Mouse (Mus musculus): ENCODE results near the gene Plxnb2. TPM values are rescaled to one million over a fixed set of nuclear protein-coding genes. Genes with fewer than 3 reads are reported as not detected.

The Plxnb2 gene
- total RNA-seq, 1 experiment: 116 TPM

GRCm38 (mm10) chr15:89125351-89125750 lies 55.2 kb downstream of the Plxnb2 start:
- Histone ChIP-seq H3K9ac (ENCODE audit: insufficient read depth, low read depth, low read length, poor library complexity, severe bottlenecking) (no peak overlapping the region), H3K4me1 (ENCODE audit: control insufficient read depth in 2 of 2, insufficient read depth in 2 of 2, low read length in 2 of 2, poor library complexity in 1 of 2) (peaks cover 0 to 10% of the 10 kb centered on the region in 2 experiments; a peak in 1 of 4 replicates), H3K27ac (ENCODE audit: insufficient read depth, low read depth, low read length, poor library complexity, severe bottlenecking) (no peak overlapping the region), H3K4me3 (ENCODE audit: insufficient read depth in 1 of 2, low read depth in 1 of 2, low read length in 2 of 2, poor library complexity in 1 of 2, severe bottlenecking in 1 of 2) (no peak overlapping the region), H3K9me3 (ENCODE audit: control insufficient read depth, insufficient read depth, low read depth, low read length) (no peaks in the 10 kb centered on the region), H3K36me3 (ENCODE audit: control insufficient read depth, insufficient read depth, low read length, poor library complexity, severe bottlenecking) (no peaks in the 10 kb centered on the region; the same call in 1 of the 2 replicates)
- in situ Hi-C loops (cut with MboI; ENCODE audit: low sequenced_read_pairs in 2 of 2, unreplicated experiment in 2 of 2): no loop called here
- DNase-seq (ENCODE audit: low read depth, low spot score): no peak
- TF ChIP-seq HCFC1 (IDR thresholded peaks at IDR 0.05; ENCODE audit: borderline replicate concordance, insufficient read depth, low read length): no peak
- no peak for TF ChIP-seq CHD2 (IDR thresholded peaks at IDR 0.05; ENCODE audit: low read depth, low read length)
- TF ChIP-seq MAFK (IDR thresholded peaks at IDR 0.05; ENCODE audit: insufficient read depth, low read depth, low read length): no peak
- TF ChIP-seq ZC3H11A (IDR thresholded peaks at IDR 0.05; ENCODE audit: borderline replicate concordance, low read depth, low read length): no peak
- no peak for TF ChIP-seq ZNF384 (IDR thresholded peaks at IDR 0.05; ENCODE audit: low read depth, low read length)

DNA sequence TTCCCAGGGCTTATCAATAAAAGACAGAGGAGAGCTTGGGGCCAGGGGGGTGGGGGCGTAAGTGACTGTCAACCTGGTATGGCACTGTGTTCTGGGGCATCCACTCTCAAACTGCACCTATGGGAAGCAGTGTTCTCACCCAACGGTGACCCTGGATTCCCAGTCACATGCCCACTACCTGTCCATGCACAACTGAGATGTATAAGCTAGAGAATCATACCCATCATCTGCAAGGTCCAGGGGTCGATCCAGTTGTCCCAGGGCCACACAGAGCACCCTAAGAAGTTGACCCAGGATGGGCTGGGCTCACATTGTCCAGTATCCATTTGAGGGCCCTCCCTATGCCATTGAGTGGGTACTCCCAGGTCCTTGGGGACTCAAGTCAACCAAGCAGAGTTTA lies 56.3 kb downstream of the Plxnb2 start:
- in situ Hi-C loops (cut with MboI; ENCODE audit: low sequenced_read_pairs in 2 of 2, unreplicated experiment in 2 of 2): no loop called here
- DNase-seq (ENCODE audit: low read depth, low spot score): no peak
- Histone ChIP-seq H3K36me3 (ENCODE audit: control insufficient read depth, insufficient read depth, low read length, poor library complexity, severe bottlenecking) (peaks cover 3% of the 10 kb centered on the region; the same call in 1 of the 2 replicates), H3K4me3 (ENCODE audit: insufficient read depth in 1 of 2, low read depth in 1 of 2, low read length in 2 of 2, poor library complexity in 1 of 2, severe bottlenecking in 1 of 2) (no peak overlapping the region), H3K9ac (ENCODE audit: insufficient read depth, low read depth, low read length, poor library complexity, severe bottlenecking) (no peak overlapping the region), H3K9me3 (ENCODE audit: control insufficient read depth, insufficient read depth, low read depth, low read length) (no peaks in the 10 kb centered on the region), H3K27ac (ENCODE audit: insufficient read depth, low read depth, low read length, poor library complexity, severe bottlenecking) (no peak overlapping the region), H3K4me1 (ENCODE audit: control insufficient read depth in 2 of 2, insufficient read depth in 2 of 2, low read length in 2 of 2, poor library complexity in 1 of 2) (peaks cover 0 to 10% of the 10 kb centered on the region in 2 experiments; a peak in 1 of 4 replicates)
- TF ChIP-seq HCFC1 (IDR thresholded peaks at IDR 0.05; ENCODE audit: borderline replicate concordance, insufficient read depth, low read length): no peak
- TF ChIP-seq CHD2 (IDR thresholded peaks at IDR 0.05; ENCODE audit: low read depth, low read length): no peak
- no peak for TF ChIP-seq ZC3H11A (IDR thresholded peaks at IDR 0.05; ENCODE audit: borderline replicate concordance, low read depth, low read length)
- no peak for TF ChIP-seq MAFK (IDR thresholded peaks at IDR 0.05; ENCODE audit: insufficient read depth, low read depth, low read length)
- TF ChIP-seq ZNF384 (IDR thresholded peaks at IDR 0.05; ENCODE audit: low read depth, low read length): no peak

- no peak for DNase-seq (ENCODE audit: low read depth, low spot score)
- no peak for TF ChIP-seq CHD2 (IDR thresholded peaks at IDR 0.05; ENCODE audit: low read depth, low read length)
- TF ChIP-seq ZC3H11A (IDR thresholded peaks at IDR 0.05; ENCODE audit: borderline replicate concordance, low read depth, low read length): no peak
- no peak for TF ChIP-seq MAFK (IDR thresholded peaks at IDR 0.05; ENCODE audit: insufficient read depth, low read depth, low read length)
- no peak for TF ChIP-seq HCFC1 (IDR thresholded peaks at IDR 0.05; ENCODE audit: borderline replicate concordance, insufficient read depth, low read length)
- TF ChIP-seq ZNF384 (IDR thresholded peaks at IDR 0.05; ENCODE audit: low read depth, low read length): no peak
- peak overlapping the region; percentile 67; the same call in 1 of the 2 replicates for H3K9ac ChIP-seq (ENCODE audit: insufficient read depth, low read depth, low read length, poor library complexity, severe bottlenecking)
- peak overlapping the region; percentile 69 to 93 for H3K4me3 ChIP-seq (ENCODE audit: insufficient read depth in 1 of 2, low read depth in 1 of 2, low read length in 2 of 2, poor library complexity in 1 of 2, severe bottlenecking in 1 of 2)
- H3K4me1 ChIP-seq (ENCODE audit: control insufficient read depth in 2 of 2, insufficient read depth in 2 of 2, low read length in 2 of 2, poor library complexity in 1 of 2): peaks cover 0 to 8% of the 10 kb centered on the region in 2 experiments; a peak in 1 of 4 replicates
- peaks cover 3% of the 10 kb centered on the region; the same call in 1 of the 2 replicates for H3K36me3 ChIP-seq (ENCODE audit: control insufficient read depth, insufficient read depth, low read length, poor library complexity, severe bottlenecking)
- no peak overlapping the region for H3K27ac ChIP-seq (ENCODE audit: insufficient read depth, low read depth, low read length, poor library complexity, severe bottlenecking)
- in situ Hi-C loops (cut with MboI; ENCODE audit: low sequenced_read_pairs in 2 of 2, unreplicated experiment in 2 of 2): no loop called here
- H3K9me3 ChIP-seq (ENCODE audit: control insufficient read depth, insufficient read depth, low read depth, low read length): no peaks in the 10 kb centered on the region
Measured at GRCm38 (mm10) chr15:89123595-89123994, 57.0 kb downstream of the Plxnb2 start.

GRCm38 (mm10) chr15:89122649-89123366 lies 57.8 kb downstream of the Plxnb2 start, which contains the start of gene Tubgcp6:
Tubgcp6 (minus strand) TSS chr15:89123112.
- peak within 1 kb of the TSS; percentile 96 for H3K9ac ChIP-seq (ENCODE audit: insufficient read depth, low read depth, low read length, poor library complexity, severe bottlenecking)
- H3K9me3 ChIP-seq (ENCODE audit: control insufficient read depth, insufficient read depth, low read depth, low read length): no peaks in the 10 kb centered on the region
- TF ChIP-seq ZNF384 (IDR thresholded peaks at IDR 0.05; ENCODE audit: low read depth, low read length) (no peak), HCFC1 (IDR thresholded peaks at IDR 0.05; ENCODE audit: borderline replicate concordance, insufficient read depth, low read length) (peak; percentile 83)
- H3K4me1 ChIP-seq (ENCODE audit: control insufficient read depth in 2 of 2, insufficient read depth in 2 of 2, low read length in 2 of 2, poor library complexity in 1 of 2): peaks cover 0 to 8% of the 10 kb centered on the region in 2 experiments; a peak in 1 of 4 replicates
- DNase-seq (ENCODE audit: low read depth, low spot score): peak; percentile 95
- in situ Hi-C loops (cut with MboI; ENCODE audit: low sequenced_read_pairs in 2 of 2, unreplicated experiment in 2 of 2): no loop called here
- peak within 1 kb of the TSS; percentile 18; the same call in 1 of the 2 replicates for H3K27ac ChIP-seq (ENCODE audit: insufficient read depth, low read depth, low read length, poor library complexity, severe bottlenecking)
- peaks cover 3% of the 10 kb centered on the region; the same call in 1 of the 2 replicates for H3K36me3 ChIP-seq (ENCODE audit: control insufficient read depth, insufficient read depth, low read length, poor library complexity, severe bottlenecking)
- peak within 1 kb of the TSS; percentile 69 to 93 for H3K4me3 ChIP-seq (ENCODE audit: insufficient read depth in 1 of 2, low read depth in 1 of 2, low read length in 2 of 2, poor library complexity in 1 of 2, severe bottlenecking in 1 of 2)

Data from ES-E14 (cell line).